Mouse (Mus musculus) adrenal gland, postnatal 36 days (tissue): ENCODE results near the gene Apoa5. TPM values are rescaled to one million over a fixed set of nuclear protein-coding genes. Genes with fewer than 3 reads are reported as not detected.
"Not testable (repeated sequence)": the region's sequence is repeated elsewhere in the genome, so short reads cannot be mapped to it uniquely, and the experiment has no call there.

ENCODE experiments used
- DNase-seq, 2 experiments: peaks; one replicate each; pipeline ENCODE4 v3.0.0; 2021; ENCODE audit warnings: mixed read lengths in 1 of 2
- total RNA-seq, 2 experiments: library from RNA; stranded (reverse); gene quantifications; 2 replicates each; pipeline ENCODE4 v1.2.3; 2021

Apoa5 gene
- total RNA-seq, 2 experiments from 2014 or later: 1.1 TPM; not detected in 1

DNA sequence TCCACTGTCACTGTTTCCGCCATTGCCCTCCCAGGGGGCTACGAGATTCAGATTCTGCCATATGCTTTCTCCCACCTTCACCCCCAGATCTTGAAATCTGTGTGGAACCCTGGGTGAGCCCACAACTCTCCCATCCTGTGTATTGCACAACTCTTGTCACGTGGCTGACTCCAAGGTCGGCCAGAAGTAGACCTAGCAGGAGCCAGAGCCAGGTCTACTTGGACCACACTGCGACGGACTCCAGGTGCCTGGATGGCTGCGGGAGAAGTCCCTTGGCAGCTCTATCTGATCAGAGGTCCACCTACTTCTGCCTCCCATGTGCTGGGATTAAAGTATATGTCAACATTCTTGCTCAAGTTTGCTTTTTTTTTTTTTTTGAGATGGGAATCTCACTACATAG lies 7.3 kb upstream of the Apoa5 start:
- peak; percentile 66 for DNase-seq

DNA sequence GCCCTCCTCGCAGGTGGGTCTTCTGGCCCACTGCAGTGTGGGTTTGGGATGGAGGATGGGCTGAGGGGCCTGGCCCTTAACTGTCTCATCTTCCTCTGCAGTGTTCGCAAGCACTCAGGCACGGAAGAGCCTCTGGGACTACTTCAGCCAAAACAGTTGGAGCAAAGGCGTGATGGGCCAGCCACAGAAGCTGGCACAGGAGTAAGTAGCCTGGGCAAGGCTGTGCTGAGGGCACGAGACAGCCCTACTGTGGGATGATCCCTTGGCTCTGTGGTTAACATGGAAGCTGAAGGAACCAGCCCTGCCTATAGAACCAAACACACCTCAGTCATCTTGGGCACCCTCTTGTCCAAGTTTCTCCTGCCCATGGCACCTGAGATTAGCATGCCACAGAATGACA lies 692 bp downstream of the Apoa5 start:
- no peak for DNase-seq

DNA sequence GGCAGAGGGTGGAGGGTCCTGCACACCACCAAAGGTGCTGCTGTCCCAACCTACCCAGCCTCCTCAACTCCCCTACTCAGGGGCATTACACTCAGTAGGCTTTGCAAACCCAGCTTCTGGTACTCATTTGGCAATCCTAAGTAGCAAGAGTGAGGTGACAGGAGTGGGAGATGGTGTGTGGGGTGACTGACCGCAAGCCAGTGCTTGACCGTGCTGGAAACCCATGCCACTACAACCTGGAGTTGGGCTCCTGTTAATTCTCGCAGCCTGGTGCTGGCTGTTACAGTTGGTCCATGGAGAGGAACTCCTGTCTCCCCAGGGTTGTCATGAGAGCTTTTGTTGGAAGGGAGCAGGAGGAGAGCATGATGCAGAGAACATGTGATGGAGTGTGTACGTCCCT lies 2.3 kb downstream of the Apoa5 start:
- DNase-seq: no peak

DNA sequence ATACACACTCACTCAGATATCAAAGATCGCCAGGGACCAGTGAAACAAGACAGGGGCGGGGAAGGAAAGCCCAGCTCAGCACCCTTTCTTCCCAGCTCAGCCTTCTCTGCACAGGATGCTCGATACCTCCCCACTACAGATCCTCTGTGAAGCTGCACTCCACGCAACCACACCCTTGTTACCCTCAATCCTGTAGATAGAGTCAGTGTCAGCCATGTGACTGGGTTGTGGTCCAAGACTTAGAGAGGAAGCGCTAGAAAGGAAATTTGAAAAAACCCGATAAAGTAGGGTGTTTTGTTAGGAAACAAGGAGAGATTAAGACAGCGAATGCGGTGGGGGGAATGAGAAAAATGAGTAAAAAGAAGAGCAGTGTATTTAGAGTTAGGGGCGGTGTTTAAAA lies 3.6 kb downstream of the Apoa5 start:
- no peak for DNase-seq

DNA sequence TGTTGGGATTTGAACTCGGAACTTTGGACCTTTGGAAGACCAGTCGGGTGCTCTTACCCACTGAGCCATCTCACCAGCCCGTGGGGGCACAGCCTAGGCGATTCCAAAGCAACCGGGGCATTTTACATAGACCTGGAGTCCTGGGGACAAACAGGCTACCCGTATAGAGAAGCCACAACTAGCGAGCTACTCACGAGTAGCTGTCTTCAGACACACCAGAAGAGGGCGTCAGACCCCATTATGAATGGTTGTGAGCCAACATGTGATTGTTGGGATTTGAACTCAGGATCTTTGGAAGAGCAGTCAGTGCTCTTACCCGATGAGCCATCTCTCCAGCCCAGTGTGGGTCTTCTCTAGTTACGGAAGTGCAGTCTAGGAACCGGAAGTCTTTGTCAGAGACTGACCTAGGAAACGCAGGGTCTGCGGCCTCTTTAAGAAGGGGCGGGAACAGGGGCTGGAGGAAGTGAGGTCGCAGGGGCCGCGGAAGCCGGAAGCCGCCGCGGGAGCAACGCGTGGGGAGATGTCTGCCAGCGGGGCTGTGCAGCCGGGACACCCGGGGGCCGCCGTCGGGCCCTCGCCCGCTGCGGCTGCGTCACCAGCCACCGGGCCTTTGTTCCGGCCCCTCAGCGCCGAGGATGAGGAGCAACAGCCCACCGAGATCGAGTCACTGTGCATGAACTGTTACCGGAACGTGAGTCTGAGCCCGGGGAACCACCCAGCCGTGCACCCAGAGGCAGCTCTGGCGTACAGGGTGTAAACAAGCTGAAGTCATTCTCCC lies 4.4 kb downstream of the Apoa5 start, which contains the start of gene Zpr1:
TSS of gene Zpr1 (plus strand) at position 388 of the 778 bp plus-strand sequence.
- peak; percentile 92 to 94 for DNase-seq

DNA sequence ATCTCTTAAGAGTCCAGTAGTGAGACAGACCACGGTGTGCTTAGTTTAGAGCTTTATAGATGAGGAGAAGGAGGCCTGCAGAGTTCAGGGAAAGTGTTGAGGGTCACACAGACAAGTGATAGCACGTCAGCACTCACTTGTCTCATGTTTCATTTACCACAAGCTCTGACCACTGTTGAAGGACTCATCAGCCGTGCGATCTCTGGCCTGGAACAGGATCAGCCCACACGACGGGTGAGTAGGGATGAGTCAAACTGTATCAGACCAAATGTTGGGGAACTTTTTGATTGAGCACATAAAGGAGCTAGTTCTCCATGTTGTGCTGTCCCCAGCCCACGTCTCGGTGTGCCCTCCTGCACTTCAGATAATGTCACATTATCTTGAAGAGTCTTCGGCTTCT lies 6.1 kb downstream of the Apoa5 start:
- peak in 1 of 2 experiments; percentile 36 for DNase-seq

DNA sequence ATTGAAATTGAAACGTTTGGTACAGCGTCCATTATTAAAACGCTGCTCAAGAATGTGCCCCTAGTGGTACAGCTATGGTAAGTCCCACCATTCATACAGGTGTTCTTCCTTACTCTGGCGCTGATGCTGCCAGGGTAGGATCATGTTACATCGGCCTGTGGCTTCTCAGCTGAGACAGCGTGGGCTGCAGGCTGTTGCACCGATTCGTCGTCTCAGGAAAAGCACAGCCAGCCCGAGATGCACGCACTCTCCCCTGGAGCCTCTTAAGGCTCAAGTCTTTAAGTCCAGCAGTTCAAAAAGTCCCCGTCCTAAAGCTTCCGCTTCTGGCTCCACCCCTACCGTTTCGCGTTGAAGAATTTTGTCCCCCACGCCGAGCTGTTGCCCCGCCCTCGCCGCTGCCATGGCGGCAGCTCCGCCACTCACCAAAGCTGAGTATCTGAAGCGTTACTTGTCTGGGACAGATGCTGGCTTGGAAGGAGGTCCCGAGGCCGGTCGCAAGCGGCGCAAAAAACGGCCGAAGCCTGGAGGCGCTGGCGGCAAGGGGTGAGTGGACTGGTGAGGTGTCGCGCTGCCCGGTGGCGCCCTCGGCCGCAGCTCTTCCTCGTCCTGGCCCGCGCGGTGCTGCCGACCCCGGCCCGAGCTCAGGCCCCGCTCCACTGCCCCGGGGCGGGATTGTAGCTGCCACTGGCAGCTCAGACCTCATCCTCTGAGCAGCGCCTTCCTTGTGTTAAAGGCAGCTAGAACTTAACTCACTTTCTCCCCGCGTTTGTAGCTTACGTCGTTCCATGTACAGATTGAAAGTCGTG lies 14.4 kb downstream of the Apoa5 start, which contains the start of gene Bud13:
TSS of gene Bud13 (plus strand) at position 378 of the 806 bp plus-strand sequence.
- DNase-seq: peak; percentile 95 to 96

DNA sequence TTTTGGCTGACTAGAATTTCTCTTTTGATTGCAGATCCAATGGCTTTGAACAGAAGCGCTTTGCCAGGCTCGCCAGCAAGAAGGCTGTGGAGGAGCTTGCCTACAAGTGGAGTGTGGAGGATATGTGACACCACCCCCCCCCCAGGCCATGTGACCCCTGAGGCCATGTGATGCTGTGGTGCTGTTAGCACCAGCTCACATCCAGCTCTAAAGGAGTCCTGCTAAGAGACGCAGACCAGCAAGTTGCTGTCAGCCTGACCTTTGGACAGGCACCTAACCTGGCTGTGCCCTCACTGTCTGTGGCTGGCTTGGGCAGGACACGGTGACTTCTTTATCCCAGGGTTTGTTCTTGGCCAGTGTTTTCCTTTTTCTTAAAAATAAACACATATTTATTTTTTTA lies 29.9 kb downstream of the Apoa5 start:
- DNase-seq: no peak

DNA sequence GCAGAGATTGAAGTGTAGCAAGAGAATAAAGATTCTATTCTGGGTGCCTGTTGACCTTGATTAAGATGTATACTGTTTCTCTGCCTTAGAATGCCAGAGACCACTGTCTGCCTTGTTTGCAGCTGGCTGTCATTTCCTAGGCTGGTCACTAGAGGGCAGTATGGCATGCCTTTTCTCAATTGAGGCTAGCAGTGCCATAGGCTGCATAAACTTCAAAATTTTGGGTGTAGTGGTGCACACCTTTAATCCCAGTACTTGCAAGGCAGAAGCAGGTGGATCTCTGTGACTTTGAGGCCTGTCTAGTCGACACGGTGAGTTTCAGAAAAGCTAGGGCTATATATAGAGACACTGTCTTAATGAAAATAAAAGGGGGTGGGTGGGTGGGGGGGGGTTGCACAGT lies 33.7 kb downstream of the Apoa5 start:
- peak; percentile 50 to 60 for DNase-seq

DNA sequence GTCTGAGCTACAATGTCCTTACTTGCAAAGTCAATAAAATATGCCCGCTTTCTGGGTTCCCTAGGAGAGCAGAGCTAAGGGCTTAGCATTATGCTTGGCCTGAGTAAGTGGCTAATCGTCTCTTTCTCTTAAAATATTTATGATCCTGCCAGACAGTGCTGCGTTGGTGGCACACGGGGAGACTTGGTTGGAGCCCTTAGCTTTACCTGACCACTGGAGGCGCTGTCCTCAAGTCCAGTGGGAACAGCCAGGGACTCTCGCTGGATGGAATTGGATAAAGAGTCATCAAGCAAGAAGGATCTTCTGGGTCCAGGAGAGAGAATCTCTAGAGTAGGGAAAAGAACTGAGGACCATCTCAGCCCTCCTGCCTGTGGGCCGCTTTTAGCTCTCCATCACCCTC lies 40.7 kb downstream of the Apoa5 start:
- DNase-seq: peak; percentile 4 to 29

DNA sequence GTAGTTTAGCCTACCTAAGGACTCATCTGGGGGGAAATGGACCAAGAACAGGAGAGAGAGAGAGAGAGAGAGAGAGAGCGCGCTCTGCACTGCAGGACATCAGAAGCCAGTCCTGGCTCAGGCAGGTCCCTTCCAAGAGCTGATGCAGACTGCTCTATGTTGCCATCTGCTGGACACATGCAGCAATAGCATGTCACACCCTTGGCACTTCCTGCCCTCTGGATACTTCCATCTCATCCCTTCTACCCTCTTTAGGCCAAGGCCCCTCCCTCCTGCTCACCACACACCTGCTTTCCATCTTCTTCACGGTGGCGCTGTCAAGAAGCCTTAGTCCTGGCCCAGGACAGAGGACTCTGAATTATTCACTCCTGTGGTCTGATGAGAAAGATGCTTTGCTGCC lies 46.1 kb downstream of the Apoa5 start:
- peak; percentile 59 to 69 for DNase-seq

DNA sequence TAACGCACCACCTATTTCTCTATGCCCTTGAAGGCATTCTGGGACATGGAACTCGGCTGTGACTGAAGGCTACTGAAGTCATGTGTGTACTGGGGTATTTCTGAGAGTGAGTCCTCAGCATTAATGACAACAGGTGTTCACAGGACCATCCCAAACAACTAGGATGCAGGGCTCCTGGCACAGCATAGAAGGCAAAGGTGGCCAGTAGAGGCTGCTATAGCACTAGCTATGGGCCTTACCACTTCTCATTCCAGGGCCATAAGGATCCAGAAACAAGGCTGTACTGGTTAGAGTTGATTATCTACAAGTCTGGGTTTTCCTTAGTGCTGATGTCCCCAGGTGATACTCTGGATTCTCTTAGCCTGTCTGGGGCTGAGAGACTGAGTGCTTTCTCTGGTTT lies 46.5 kb downstream of the Apoa5 start:
- no peak for DNase-seq

DNA sequence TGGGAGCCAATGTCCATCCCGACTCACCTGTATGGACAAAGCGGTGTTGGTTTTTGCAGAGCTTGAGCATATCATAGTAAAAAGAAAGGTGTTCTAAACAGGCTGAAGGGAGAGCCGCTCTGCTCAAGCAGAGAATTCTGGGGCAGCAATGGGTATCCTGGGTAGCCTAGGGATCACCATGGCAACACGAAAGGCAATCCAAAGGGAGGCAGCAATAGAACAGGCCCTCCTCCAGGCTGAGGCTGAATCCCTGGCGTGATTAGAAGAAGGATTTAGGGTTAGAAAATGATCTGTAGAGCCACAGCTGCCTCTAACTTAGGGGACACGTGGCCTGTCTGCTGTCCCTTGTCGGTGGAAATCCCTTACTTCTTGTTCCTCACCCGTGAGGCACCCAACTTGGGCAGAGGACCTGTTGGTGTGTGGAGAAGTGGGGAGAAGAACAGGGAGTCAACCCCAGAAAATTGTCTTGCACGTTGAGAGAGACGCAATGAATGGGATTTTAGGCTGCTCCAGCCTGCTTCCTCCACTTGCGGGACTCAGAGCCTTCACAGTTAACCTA lies 47.5 kb downstream of the Apoa5 start:
- no peak for DNase-seq

DNA sequence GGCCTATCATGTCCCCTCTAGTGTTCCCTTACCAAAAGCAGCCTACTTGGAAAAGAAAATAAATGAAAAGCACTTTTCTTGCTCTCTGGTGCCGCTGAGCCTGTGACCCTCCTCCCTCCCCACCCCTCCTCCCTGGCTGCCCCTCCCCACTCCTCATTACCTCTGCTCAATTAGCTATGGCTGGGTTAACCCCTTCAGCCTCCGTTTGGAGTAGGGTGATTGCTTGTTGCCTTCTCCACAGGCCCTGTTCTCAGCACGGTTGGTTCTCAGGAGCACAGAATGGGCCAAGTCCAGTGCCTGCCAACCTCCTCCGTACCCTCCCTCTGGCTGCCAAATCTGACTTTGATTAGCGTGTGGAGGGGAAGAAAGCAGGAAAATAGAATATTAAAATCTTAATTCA lies 48.0 kb downstream of the Apoa5 start:
- DNase-seq: no peak

DNA sequence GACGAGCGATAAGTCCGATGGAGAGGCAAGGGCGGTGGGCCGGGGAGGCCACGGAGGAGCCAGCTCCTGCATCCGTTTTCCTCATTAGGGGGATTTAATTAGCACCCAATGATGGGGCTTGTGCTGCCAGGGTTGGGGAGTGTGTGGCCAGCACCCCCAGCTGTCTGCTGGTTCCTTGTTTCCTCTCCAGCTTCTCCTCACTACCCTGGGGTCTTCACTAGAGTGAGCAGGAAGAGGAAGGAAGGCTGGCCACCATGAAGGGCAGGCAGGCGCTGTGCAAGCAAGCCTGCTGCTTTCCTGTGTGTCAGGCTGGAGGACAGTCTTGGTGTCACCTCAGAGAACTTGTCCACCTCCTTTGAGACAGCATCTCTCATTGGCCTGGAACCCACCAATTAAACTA lies 48.5 kb downstream of the Apoa5 start:
- DNase-seq: no peak

DNA sequence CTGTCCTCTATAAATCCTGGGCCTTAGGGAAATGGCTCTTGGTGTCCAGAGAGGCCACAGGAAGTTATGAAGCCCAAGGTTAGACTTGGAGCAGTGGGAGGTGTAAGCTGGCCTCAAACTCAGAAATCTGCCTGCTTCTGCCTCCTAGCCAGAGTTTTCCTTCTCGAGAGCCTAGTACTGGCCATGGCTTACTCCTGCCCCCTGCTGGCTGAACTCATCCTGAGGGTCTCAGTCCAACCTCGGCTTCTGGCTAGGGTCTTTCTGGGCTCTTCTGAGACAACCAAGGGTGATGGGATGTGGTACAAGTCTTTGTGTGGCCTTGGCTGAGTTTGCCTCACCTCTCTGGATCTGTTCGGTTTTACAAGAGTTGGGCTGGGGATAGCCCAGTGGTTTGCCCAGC lies 49.5 kb downstream of the Apoa5 start:
- DNase-seq: no peak

DNA sequence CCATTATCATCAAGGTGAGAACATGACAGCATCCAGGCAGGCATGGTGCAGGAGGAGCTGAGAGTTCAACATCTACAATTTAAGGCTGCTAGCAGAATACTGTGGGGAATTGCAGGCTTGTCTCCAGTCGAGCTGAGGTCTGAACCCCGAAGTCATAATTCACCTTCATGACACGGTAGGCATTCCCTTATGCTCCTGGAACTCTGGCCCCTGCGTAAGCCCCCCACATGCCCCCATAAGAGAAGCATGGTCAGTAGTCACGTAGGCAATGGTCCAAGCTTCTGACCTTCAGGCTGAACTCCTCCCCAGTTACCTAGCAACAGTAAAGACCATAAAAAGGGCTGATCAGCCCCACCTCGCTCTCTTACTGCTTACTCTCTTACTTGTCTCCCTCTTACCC lies 51.5 kb downstream of the Apoa5 start, which contains the start of gene 4931429L15Rik:
TSS of gene 4931429L15Rik (minus strand) at position 101 of the 400 bp plus-strand sequence.
- not testable (repeated sequence) for DNase-seq

DNA sequence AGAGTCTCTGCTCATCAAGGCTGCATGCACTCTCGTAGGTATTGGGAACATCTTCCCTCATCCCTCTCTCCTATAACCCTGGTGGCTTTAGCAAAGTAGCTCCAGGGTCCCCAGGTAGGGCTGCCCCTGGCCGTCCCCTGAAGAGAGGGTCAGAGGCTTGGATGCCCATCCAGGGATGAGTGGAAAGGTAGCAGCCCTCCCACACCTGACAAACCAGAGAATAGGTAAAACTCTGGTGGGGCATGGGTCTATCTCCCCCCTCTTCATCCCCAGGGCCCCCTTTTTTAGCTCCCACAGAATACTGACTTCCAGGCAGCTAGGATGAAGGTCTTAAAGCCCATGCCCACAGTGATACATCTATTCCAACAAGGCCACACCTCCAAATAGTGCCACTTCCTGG lies 52.0 kb downstream of the Apoa5 start:
- DNase-seq: no peak
